Mouse (Mus musculus) kidney, postnatal 36 days (tissue): Measurements from ENCODE around the gene Fry.

Experiments
- DNase-seq, 2 experiments: peaks; one replicate each; pipeline ENCODE4 v3.0.0; 2021 to 2022; ENCODE audit warnings: mixed read lengths in 2 of 2

The Fry gene

DNA sequence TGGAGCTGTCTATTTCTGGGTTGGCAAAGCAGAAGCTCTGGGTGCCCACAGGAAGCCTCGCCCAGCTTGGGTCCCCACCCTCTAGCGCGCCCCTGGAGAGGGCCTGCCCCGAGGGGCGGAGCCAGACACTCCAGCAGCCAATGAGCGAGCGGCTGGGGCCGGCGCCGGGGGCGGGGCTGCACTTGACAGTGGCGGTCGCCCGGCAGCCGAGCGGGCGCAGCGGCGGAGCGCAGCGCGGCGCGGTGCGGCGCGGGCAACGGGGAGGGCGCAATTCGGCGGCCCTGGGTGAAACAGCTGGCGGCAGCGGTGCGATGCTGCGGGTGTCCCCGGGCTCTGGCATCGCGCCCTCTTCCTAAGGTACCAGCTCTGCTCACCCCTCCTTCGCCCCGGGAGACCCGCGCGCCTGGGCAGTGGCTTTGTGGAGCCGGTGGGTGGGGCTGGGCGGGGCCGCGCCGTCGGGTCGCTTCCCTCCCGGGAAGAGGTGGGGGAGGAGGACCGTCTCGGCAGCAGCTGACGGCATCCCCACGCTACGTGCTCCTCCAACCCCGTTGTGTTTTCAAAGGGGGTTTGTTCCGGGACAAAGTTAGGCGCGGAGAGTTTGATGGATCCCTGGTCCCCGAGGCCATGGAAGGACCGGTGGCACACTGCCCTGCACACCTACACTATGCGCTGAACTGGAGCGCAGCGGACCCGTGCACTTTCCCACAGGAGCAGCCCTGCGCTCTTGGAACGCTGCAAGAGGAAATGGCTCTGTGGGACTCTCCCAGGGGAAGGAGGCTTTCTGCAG lies at the start of gene Fry:
Fry (plus strand) TSS at position 191 of the 787 bp plus-strand sequence.
- DNase-seq = peak; percentile 91 to 94

DNA sequence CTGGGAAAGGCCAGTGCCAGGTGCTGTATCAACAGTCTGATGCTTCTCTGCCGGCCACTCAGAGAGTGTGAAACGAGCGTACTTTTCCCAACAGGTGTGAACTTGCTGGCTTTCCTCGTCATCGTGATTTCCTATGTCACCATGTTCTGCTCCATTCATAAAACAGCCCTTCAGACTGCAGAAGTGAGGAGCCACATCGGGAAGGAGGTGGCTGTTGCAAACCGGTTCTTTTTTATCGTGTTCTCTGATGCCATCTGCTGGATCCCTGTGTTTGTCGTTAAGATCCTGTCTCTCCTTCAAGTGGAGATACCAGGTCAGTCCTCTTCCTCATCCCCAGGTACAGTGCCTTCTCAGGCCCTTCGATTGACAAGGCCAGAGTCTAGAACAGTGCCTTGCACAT lies 48.4 kb upstream of the Fry start:
- peak in 1 of 2 experiments; percentile 25 for DNase-seq

DNA sequence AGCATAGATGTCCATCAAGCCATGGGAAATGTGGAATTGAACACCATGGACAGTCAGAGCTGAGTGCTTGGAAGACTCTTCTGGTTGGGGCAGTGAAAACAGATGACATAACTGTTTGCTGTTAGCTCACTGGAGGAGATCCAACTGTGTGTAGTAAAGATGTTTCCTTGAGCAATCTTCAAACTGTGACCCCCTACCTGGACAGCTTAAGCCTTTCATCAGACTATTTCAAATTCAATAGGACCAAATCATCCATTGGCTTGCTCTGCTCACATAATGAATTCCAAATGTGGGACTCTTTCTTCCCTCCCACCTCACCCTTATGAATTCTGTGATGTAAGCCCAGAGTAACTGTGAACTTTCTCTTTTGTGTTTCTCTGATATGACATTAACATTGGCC lies 46.7 kb upstream of the Fry start:
- DNase-seq = no peak

DNA sequence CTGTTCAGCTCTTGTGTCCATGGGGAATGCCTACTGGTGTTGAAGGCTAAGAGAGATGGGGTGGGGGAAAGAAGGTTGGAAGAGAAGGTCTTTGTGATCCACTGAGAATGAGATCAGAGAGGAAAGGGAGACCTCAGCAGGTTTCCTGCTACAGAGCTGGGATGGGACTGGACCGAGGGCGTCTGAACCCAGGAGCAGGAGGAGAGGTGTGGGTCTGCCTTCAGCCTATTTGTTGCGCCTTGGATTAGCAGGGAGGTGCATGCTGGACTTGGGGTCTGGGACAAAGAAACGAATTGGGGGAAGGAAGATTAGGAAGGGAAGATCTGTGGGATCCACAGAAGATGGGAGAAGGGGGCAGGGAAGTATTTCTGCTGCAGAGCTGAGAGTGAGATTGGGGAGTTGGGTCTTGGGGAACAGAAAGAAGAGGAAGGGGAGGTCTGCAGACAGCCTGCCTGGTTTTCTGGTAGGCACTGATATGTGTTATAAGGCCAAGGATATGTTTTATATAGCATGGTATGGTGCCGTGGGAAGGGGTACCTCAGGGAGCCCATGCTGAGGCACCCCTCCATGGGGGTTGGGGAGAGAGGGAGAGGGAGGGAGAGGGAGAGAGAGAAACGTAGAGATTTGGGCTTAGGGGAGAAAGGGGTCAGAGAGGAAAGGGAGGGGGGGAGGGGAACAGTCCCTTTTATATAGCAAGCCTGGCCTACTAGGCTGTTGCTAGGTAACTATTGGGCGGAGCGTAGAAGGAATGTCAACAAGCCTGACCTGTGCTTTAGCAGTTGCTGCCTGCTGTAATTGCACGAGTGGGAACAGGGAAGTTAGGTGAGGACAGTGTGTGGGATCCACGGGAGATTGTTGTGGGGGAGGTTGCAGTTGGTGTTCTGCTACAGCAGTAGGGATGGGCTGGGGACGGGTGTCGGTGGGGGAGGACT lies 38.3 kb upstream of the Fry start:
- peak; percentile 16 to 21 for DNase-seq

DNA sequence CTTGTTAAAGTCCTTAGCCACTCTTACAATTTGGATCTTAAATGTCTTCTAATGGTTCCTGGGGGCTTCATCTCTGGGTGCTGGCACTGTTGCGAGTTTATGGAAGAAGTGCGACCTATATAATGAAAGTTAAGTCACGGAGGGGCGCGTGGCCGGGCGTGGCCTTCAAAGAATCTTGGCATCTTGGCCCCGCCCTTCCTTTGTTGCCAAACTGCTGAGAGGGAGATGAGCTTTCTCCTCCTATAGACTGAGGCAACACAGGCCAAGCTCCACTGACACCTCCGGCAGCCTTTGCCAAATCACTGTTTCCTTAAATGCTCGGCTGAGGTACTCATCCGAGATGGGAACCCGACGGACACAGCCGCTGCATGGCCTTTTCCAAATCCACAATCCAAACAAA lies 35.7 kb upstream of the Fry start:
- DNase-seq = no peak

DNA sequence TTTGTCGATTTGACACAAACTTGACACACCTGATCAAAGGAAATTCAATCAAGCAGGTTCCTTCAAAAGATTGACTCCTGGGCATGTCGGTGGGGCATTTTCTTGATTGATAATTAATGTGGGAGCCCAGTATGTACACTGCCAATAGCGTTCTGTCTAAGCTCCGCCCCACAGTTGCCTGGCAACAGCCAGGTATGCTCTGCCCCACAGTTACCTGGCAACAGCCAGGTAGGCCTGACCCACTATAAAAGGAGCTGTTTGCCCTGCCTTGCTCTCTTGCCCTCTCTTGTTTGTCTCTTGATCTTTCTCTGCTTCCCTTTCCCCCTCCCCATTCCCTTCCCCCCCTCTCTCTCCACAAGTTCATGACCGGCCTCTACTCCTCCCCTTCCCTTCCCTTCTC lies 35.3 kb upstream of the Fry start:
- peak in 1 of 2 experiments; percentile 8 for DNase-seq

DNA sequence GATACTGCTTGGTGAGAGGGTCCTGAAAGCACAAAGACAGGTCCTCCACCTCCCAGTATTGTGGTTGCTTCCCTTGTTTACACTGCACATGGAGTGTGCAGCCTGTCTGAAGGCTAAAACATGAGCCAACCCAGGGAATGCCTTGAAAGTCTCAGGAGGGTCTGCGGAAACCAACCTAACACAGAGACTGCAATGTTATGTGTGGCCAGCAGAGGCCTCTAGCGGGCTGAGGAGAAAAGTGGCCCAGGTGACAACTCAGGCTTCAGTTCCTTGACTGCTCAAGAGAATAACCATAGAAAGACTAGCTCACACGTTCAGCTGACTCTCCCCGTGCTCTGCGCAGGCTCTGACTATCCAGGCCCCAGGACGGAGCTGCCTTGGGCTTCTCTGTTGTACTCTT lies 20.8 kb upstream of the Fry start:
- peak; percentile 17 to 69 for DNase-seq

DNA sequence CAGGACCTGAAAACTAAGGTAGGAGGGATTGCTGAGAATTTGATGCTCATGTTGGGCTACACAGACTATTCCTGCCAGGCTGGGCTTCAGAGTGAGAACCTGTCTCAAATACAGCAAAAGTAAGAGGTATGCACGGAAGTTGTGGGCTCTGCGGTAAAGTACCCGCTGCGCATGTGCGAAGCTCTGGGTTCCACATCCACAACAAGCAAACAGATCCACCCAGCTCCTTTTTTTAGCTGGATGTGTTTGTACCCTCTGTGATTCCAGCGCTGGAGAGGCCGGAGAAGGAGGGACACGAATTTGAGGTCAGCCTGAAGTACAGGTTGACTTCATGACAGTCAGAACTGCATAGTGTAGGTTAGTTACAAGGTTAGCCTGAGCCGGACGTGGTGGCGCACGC lies 19.7 kb upstream of the Fry start:
- DNase-seq = no peak

DNA sequence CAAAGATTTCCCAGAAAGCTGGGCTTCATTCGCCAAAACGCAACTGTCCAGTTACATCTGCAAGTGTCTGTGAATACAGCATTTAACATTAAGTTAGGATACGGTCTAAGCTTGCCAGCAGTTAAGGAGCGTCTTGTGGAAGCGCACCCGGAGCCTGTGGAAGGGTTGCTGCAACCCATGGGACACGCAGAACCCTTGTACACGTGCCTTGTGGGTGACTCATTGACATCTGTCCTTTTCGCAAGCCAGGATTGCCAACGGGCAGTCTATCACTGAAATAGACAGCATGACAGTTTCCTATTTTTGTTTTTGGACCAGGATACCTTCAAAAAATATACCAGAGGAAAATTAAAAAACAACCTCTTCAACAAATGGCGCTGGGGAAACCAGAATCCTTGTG lies 16.7 kb upstream of the Fry start:
- DNase-seq = no peak

DNA sequence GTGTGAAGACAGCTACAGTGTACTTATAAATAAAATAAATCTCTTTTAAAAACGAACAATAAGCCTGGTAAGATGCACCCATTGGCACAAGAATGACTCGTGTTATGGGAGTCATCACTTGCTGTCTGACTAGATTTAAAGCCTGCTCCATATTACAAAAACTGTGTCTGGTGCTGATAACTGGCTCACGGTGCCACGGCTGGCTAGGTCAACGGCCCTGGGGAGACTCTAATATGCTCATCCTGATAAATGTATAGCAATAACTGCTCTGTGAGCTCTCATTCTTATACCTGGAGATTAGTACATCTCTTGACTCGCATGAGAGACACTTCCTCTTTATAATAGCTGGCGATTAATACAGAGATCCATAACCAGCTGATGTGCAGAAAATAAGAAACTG lies 12.1 kb upstream of the Fry start:
- DNase-seq = no peak

DNA sequence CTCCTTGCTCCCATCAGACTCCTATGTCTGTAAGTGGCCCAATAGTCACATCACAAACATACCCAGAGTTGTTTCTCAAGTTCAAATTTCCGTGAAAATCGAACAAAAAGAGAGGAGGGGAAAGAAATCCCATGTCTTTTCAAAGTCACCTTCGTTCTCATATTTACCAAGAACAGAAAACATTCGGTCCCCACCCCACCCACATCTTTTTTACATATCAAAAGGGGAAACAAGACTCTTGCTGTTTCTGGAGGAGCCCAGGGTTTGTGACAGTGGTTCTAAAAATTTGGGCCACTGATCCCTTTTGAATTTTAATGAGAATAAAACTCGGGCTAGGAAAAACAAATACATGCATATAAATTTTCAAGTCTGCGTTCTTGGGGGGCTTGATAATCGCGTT lies 7.2 kb upstream of the Fry start:
- DNase-seq = no peak

DNA sequence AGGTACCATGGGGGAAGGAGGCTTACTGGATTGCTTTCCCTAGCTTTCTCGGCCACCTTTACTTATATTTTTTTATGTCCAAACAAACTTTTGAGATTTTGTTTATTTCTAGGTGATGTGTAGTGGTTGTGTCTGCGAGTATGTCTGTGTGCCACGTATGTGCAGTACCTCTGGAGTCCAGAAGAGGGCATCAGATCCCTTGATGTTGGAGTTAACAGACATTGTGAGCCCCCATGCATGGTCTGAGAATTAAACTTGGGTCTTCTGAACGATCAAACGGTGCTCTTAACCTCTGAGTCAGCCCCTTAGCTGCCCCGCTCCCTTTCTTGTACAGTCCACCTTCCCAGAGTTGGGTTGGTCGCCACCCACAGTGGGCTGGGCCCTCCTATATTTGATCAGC lies 4.4 kb upstream of the Fry start:
- DNase-seq = peak in 1 of 2 experiments; percentile 17

DNA sequence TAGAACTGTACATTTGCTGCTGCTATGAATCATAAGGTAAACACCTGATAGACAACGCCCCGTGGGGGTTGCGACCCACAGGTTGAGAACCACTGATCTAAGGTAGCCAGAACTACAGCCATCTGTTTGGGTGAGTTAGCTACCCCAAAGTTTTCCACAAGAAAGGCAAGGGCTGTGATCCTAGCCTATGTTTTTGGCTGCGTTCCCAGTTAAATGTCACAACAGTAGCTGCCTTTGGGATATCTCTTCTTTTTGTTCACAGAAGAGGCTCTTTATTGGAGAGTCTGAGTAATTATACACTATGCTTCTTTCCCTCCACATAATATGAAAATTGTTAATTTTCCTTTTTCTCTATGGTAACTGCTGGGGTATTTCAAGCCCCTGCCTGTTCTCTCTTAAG lies 3.7 kb upstream of the Fry start:
- DNase-seq = no peak

DNA sequence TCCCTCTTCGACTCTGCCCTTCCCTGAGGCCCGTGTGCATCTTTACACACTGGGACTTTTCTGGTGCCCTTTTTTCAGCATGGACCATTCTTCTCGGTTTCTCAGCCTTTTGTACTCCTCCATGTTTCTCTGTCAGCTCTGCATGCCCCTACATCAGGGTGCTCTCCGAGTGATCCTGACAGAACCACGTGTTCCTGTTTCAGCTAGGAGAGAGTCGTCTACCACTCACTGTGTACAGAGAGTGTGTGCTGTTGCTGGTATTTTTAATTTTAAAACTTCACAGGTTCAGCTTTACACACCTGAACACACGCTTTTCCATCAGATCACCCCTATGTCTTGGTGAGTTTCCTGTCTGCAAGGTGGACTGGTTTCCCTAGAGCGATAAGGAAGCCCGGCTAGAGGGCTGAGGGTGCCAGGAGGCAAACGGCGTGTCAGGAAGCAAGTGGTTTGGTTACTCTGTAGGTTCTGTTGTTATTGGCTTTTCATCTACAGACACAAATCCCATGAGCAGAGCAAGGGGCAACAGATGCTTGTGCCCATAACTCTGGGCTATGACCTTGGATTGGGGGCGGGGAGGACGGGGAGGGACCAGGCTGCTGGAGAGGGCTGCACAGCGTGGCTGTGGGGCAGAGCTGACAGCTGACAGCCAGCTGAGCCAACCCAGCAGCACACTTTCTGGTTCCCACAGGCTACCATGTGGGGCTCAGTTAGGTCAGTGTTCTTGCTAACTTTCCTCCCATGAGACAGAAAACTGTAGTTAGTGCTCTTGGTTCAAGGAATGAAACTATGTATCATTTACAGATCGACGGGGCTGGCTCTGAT lies 3.0 kb upstream of the Fry start:
- DNase-seq = no peak

DNA sequence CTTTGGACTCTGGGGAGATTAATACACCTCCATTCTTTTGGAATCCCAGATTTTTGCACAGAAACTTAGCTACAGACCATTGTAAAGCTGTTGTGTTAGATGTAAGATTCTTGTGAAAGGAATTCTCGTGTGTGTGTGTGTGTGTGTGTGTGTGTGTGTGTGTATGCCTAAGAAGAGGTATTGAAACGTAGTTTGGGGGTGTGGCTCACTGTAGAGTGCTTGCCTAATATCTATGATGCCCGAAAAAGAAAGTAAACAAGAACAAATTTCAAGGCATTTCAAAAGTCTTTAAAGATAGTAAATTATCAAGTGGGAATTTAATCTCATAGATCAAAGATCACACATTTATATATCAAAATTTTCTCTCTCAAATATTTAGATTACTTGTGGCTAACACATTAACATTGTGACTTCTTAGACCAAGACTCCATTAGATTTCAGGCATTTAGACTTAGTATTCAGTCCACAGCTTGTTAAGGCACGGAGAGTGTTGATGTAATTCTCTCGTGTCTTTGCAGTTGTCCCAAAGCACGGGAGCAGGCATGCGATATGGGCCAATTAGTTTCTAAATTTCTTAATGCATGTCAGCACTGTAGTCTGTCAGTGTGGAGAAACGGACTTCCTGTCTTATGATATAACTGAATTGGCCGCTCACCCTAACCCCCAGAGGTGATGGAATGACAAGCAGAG lies 2.1 kb upstream of the Fry start:
- no peak for DNase-seq

DNA sequence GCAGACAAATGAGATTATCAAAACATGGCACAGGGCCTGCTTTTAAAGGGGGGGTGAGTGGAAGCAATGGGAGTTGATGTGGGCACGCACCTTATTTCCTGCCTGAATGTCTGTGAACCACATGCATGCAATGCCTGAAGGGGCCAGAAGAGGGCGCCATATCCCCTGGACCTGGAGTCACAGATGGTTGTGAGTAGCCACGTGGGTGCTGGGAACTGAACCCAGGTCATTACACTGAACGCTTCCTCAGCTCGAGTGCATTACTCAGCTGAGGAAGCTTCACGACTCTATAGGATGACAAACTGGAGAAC lies 1.6 kb upstream of the Fry start:
- peak in 1 of 2 experiments; percentile 16 for DNase-seq

DNA sequence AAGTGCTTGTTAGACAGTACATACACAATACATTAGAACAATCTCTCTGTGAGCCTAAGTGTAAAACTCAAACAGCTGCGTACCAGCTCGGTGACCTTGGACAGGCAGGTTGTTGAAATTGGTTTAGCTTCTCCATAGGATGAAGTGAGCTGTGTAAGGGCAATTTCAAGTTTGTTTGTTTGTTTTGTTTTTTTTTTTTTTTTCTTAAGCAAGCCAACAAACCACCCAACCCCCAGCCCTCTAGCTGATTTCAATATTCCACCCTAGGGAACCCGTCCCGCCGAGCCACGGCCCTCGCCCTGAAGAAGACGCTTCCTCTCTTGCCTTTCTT lies 356 bp upstream of the Fry start:
- no peak for DNase-seq

DNA sequence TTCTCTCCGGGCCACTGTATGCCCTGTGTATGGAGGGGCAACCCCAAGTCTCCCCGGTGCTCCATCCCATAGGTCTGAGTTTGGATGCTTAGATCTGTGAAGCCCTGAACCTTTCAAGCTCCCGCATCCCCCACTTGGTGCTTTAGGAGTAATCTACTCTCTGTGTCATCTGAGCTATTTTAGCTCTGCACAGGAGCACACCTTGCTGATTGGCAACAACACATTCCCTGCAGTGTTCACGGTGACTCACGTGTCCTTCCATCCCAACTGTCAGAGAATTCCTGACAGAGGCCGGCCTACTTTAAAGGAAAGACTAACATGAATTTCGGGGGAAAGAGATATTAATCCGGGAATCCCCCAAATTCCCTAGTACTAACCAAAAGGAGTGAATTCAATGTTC lies 2.2 kb downstream of the Fry start:
- DNase-seq = no peak

DNA sequence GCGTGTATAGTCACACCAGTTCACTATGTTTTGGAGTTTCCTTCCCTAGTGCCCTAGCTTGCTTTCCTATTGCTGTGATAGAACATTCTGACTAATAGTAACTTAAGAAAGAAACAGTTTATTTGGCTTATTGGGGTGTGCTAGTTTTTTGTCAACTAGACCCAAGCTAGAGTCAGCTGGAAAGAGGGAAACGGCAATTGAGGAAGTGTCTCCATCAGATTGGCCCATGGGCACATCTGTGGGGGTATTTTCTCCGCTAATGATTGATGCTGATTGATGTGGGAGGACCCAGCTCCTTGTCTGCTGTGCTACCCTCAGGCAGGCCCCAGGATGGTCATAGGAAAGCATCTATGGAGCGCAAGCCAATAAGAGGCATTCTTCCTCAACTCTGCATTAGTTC lies 3.6 kb downstream of the Fry start:
- DNase-seq = no peak

DNA sequence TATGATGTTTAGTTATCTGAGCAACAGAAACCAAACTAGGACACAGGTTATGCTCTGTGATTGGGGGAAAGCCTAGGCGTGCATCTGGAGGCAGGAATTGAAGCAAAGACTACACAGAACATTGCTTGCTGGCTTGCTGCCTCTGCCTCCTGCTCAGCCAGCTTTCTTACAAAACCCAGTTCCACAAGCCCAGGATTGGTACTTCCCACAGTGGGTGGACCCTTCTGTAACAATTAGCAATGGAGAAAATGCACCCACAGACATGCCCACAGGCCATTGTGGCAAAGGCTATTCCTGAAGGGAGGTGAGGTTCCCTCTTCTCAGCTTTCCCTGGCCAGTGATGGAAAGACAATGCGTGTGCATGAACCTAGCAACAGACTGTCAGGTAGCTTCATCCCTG lies 4.1 kb downstream of the Fry start:
- no peak for DNase-seq

DNA sequence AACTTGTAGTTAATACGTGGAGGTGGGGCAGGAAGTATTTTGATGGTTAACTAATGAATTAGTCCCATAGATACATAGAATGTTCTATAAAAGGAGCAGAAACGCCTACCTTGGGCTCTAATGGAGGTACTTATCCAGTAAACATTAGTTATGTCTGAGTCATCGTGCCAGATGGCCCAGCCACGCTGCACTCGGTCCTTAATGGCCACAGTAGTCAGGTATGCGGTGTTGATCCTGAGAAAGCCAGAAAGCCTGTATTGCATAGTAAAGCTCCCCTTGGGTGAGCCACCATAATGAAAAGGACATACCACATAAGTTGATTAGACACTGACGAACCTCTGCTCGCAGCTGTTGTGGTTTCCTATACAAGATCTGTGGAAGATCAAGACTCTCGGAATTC lies 7.5 kb downstream of the Fry start:
- DNase-seq = no peak

DNA sequence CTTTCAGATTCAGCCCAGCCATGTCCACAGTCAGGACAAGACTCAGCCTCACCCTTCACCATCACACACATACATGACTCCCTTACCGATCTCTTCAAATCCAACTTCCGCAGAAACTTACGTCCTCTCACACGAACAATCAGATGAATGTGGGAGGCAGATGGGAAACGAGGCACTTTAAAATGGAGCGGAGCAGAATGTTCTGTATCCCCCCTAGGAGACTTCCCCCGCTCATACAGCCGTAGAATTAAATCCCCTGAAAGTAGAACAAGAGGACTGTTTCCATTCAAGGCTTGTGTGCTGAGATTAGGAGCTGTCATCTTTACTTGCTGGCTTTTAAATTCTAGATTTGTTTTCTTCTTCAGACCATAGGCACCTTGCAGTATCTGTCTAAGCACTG lies 10.0 kb downstream of the Fry start:
- DNase-seq = no peak

DNA sequence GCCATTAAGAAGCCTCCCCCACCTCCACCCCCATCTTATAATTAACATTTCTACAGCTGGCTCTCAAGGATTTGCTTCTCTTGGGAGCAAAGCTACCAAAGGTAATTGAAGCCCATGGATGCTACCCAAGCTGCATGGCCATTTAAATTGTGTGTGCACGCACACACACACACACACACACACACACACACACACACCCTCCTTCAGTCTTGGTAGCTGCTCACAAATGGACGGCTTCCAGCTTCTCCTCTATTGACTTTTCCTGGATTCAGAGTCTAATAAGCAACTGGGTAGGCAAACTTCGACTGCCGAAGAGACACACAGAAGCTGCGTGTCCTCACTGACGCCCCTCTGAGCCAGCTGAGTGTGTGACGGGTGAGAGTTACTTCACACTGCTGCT lies 11.7 kb downstream of the Fry start:
- DNase-seq = no peak
